Mouse (Mus musculus) cerebellum, adult 8-10 months (tissue): ENCODE data around the gene Tgfb1i1.

ENCODE experiments used
- DNase-seq: peaks from one replicate; pipeline ENCODE4 v3.0.0; 2022

The Tgfb1i1 gene

DNA sequence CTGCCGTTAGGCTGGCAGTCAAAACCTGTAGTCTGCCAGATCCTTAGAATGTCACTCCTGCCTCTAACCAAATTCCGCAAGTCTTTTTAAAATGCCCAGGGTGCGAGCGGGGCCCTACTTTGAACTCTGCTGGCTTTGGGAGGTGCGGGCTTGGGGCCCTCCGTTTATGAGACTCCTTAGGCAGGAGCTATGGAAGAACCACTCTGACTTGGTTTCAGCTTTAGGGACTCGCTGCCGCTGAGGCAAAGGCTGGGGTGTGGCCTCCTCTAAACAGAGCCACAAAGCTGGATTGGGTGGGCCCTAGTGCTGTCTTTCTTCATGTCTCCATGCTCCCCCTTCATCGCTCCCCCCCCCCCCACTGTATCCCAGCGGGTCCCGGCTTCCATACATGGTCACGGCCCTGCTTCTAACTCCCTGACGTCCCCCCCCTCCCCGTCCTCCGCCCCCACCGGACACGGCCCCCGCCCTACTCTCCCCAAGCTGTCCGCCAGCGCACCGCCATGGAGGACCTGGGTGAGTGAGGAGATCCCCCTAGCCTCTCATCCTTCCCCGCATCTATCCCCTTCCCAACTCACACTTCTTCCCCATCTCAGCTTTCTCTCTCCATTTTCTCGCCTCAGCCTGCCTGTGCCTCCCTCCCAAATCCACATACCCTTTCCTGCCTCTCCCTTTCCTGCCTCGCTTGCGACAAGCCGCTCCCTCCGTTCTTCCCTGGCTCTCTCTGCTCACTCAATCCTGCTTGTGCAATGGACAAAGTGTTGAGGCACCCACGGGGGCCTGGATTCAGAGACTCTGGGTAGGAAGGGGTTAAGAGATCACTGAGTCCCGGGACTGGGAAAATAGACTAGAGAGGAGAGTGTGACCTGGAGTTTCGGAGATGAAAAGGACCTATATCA is at the start of gene Tgfb1i1:
Gene Tgfb1i1, plus strand, starts transcription at position 317 of the 896 bp plus-strand sequence.
- peak; percentile 54 for DNase-seq

DNA sequence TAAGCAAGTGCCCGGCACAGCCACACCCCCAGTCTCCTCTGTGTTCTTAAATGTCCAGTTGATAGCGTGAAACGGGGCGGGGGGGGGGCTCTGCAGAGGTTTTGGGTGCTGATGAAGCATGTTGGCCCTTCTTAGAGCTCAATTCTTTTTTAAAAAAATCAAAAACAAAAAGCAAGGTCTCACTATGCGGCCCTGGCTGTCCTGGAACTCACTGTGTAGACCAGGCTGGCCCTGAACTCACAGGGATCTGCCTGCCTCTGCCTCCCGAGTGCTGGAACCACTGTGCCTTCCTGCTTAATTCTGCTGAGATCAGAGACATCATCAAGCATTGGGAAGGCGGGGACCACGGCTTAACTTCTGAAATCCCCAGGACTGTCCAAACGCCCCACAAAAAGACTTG is 45.0 kb upstream of the Tgfb1i1 start:
- no peak for DNase-seq

DNA sequence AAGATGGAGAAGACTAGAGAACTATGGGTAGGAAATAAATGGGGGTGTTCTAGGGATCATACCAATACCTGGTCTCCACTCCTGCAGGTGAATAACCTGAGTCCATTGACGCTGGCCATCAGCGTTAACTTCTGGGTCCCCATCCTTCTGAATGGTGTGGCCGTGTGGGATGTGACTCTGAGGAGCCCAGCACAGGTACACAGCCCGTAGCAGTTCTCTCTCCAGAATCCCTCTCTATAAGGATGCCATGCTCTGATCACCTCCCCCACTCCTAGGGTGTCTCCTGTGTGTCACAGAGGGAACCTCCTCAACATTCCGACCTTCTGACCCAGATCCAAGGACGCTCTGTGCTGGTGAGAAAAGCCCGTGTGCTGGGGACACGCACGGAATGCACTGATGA is 43.5 kb upstream of the Tgfb1i1 start:
- no peak for DNase-seq

DNA sequence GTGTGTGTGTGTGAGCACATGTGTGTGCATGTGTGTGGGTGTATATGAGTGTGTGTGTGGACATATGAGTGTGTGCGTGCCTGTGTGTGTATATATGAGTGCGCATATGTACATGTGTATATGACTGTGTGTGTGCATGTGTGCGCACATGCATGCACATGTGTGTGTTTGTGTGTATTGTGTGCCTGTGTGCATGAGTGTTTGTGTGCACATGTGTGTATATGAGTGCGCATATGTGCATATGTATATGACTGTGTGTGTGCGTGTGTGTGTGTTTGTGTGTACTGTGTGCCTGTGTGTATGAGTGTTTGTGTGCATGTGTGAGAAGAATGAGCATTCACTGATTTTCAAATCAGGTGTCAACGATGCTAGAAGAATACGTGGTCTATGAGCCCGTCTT is 42.4 kb upstream of the Tgfb1i1 start:
- no peak for DNase-seq

DNA sequence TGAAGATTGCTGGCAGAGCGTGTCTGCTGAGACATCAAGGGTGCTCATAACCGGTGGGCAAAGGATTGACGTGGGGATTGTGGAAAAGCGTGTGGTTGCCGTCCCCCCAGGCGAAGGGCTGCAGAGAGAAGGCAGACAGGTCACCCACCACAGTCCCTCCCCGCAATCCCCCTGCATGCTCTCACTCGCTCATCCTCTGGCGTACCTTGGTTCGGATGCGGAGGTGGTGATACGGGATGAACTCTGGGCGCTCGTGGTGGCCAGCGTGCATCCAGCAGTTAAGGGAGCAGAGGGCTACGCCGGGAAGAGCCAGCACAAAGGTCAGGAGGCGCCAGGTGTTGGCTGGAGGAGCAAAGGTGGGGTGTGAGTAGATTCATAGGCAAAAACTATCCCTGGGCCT is 40.9 kb upstream of the Tgfb1i1 start:
- no peak for DNase-seq

DNA sequence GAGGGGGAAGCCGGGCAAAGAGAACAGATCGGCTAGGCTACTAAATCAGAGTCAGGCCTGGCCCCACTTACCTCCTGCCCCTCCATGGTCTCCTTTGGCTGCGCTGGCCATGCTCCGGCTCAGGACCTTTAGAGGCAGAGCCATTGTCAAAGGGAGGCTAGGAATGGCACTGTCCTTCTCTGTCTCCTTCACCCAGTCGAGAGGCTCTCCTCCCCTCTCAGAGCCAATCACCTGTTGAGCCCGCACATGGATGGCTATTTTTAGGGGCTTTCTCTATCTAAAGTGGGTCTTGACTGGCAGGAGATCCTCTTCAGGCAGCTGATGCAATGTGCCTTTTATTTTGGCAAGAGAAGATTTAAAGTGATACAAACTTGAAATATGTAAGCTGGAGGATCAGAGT is 40.5 kb upstream of the Tgfb1i1 start, which contains the start of gene Cox6a2:
Gene Cox6a2, minus strand, starts transcription at position 236 of the 400 bp plus-strand sequence.
- no peak for DNase-seq

- DNase-seq: peak; percentile 61
These were observed 38.4 kb upstream of the Tgfb1i1 start for GRCm38 (mm10) chr7:128208187-128208586.

GRCm38 (mm10) chr7:128209826-128210225 is 36.8 kb upstream of the Tgfb1i1 start:
- no peak for DNase-seq

DNA sequence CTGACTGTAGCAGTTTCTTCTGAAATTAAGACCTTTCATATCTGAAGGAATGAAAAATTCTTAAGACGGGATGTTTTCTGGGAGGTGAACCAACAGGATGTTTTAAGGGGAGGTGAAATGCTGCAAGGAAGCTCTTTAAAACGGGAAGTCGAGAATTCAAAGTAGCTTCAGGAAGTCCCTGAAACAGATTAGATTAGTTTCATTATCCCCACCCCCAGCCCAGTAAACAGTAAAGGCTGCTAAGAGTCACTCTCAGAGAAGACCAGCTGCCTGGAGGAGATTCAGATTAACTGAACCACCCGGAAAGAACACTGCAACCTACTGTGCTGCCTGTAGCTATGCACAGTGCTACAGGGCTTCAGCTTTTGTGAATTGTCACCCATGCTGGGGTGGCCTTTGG is 26.7 kb upstream of the Tgfb1i1 start:
- no peak for DNase-seq

DNA sequence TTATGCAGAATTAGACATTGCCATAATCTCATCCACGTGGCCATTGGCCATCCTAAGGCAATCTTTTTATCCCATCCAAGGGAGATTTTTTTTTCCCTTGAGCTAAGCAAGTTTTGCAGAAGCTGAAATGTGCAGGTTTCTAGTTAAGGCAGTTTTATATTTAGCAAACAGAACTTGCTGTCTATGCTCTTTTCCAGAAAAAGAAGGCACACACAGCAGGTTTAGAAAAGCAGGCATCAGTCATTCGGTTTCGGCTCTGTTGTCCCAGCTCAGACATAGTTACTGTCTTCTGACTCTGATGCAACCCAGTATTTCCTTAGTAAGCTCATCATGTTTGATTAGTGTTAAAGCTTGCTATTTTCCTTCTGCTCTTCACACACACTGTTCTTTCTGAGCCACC is 25.7 kb upstream of the Tgfb1i1 start:
- DNase-seq: no peak

DNA sequence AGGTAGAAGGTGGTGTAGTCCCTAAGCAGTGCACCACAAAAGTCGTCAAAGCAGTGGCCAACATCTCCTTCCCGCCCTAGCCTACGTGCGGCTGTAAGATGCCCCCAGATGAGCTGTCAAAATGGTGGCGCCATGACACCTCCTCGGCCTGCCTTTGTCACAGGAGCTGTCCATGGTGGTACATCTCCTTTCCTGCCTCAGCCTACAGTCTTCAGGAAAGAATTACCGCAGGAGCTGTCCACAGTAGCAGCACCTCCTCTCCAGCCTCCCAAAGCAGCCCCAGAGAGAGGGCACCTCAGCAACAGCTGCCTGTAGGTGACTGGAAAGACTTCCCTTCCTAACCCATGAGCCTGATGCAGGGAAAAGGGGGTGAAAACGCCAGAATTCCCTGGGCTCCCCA is 14.9 kb upstream of the Tgfb1i1 start:
- DNase-seq: no peak

DNA sequence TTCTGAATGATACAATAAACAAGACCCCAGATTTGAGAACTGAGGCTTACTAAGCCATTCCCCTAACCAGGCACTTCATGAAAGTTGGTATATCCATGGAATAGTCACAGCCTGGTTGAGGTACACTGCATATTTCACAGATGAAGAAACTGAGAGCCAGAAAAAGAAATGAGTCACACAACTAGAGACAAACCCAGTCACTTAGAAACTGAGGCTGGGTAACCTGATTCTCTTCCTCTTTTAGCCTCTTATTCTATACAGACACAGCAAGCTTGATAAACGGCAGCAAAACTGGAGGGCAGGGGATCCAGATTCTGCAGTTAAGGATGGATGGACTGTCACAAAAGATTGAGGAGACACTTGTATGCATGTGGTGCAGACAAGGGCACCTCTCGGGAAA is 11.8 kb upstream of the Tgfb1i1 start:
- DNase-seq: no peak

DNA sequence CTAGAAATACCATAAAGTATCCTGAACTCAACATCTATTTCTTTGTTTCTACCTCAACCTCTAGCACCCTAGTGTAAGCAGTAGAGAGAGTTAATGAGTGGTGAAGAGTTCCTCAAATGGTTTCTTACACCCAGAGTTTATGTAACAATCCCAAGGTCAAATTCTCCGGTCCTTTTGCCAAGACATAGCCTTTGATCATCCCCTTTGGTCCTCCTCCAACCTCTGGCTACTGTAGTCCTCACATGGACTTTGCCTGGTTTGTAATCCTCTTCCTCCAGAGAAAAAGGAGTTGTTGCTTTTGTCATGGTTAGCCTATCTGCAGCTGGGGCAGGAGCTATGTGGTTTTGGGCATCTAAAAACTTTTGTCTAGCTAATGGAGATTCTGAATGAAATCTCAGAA is 11.1 kb upstream of the Tgfb1i1 start:
- no peak for DNase-seq

GRCm38 (mm10) chr7:128236426-128236825 is 10.2 kb upstream of the Tgfb1i1 start:
- no peak for DNase-seq

DNA sequence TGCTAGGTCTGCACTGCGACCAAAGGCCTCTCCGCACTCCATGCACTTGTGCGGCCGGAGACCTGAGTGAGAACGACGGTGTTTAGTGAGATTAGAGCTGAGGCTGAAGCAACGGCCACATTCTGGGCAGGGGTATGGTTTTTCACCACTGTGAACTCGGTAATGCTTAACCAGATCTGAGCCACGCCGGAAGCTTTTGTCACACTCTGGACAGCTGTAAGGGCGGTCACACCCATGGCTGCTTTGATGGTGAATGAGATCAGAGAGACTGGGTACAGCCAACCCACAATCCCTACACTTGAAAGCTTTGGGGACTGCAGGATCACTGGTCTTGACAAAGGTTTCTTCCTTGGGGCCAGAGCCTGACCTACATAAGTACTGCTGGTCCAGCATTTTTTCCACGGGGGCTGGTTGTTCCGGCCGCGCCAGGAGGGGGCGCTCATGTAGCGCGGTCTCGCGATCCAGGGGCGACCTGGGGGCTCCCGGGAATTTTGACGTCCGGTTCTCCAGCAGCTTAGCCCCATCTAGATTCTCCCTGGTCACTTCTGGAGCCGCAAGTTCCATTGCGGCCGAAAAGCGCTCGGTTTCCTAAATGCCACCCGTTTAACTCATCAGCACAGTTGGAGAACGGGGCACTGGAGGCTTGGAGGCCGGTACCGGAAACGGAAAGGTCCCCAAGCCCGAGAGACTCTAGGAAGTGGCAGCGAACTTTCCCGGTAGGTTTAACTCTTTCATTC is 9.6 kb upstream of the Tgfb1i1 start, which contains the start of gene Armc5:
Gene Armc5, plus strand, starts transcription at position 487 of the 737 bp plus-strand sequence.
- peak; percentile 90 for DNase-seq

DNA sequence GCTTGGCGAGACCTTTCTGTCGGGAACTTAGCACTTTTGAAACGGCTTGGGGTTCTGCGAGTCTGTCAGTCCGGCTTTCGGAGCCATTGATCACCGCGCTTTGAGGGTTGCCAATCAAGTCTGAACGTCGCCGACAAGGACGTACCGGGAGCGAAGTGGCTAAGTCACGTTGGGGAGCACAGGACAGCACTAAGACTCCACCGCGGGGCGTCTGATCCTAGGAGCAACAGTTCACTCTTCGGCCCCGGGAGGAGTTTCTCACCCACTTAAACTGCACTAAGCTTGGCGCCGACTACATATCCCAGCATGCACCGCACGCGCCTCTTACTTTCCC is 9.1 kb upstream of the Tgfb1i1 start:
- no peak for DNase-seq

DNA sequence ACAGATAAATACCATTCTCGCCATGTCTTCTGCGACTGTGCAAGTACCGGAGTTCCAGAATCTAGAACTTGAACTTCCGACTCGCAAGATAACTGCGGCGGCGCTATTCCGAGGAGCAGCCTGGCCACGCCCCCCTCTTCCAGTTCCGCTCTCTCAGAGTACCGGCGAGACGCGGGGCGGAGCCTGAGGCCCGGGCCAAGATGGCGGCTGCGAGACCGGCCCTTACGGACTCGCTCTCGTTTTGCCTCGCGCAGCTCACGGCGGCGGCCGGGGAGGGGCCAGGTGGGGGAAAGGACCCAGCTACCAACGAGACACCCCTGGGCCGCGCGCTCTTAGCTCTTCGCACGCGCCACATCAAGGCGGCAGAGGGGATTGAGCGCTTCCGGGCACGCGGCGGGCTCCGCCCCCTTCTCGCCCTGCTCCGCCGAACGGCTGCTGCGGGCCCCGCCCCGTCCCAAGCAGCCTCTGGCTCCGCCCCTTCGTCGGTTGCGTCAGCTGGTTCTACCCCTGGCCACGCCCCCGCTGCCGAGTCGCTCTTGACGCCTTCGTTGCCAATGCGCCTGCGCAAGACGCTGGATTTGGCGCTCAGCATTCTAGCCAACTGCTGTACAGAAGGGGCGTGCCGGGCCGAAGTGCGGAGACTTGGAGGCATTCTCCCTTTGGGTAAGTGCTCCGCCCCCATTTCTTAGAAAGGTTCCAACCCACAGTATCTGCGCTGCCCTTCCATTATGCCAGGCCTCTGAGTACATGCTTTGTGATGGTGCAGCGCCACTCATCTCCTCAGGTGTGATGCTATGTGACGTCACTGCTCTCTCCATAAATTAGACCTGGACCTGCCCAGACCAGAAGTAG is 8.5 kb upstream of the Tgfb1i1 start, which contains the start of gene 9130023H24Rik:
Gene 9130023H24Rik, minus strand, starts transcription at position 105 of the 852 bp plus-strand sequence.
- DNase-seq: peak; percentile 100

DNA sequence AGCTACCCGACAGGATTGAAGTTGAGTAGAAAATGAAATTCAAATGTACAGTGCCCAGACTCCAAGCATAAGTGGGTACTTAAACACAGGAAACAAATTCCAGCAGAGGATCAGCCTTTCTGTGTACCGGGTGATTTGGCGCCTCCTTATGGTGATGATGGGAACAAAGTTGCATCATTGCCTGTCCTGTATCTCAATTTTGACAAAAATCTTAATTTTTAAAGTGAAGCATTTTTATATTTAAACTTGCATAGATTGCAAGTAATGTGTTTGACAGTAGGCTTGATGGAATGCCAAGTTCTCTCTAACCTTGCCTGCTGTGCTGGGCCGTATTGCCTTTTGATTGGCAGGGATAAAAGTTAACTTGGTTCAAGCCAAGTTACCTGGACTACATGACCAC is 7.6 kb upstream of the Tgfb1i1 start:
- DNase-seq: no peak

- DNase-seq: no peak
These were observed 6.4 kb upstream of the Tgfb1i1 start for GRCm38 (mm10) chr7:128240131-128240784.

DNA sequence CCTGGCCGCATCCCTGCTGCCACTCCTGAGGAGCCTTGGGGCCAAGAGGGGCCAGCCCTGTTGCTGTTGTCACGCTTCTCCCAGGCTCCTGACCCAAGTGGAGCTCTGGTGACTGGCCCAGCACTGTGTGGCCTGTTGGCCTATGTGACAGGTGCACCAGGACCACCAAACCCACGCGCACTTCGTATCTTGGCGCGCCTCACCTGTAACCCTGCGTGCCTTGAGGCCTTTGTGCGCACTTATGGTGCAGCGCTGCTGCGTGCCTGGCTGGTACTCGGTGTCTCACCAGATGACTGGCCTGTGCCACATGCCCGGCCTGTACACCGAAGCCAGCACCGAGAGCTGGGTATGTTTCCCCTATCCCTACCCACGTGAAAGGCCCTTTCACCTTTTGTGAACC is 4.3 kb upstream of the Tgfb1i1 start:
- no peak for DNase-seq

DNA sequence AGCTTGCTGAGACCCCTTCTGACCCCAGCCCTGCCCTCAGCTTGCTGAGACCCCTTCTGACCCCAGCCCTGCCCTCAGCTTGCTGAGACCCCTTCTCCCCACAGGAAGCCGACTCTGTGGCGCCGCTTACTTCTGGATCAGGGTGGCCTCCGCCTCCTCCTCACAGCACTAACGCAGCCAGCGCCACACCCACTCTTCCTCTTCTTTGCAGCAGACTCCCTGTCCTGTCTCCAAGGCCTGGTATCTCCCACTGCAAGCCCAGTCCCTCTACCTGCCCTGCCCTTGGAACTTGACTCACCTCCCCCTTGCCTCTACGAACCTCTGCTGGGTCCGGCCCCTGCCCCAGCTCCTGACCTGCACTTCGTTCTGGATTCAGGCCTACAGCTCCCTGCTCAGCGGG is 2.7 kb upstream of the Tgfb1i1 start:
- no peak for DNase-seq

- DNase-seq: no peak
These were observed 2.1 kb upstream of the Tgfb1i1 start for GRCm38 (mm10) chr7:128244410-128245025.
